Mouse (Mus musculus): ENCODE measurements around the gene Dclk2. TPM values are rescaled to one million over a fixed set of nuclear protein-coding genes. Genes with fewer than 3 reads are reported as not detected.

Dclk2 gene
- polyA plus RNA-seq, 1 experiment from 2014 or later = 5.7 TPM

GRCm38 (mm10) chr3:86852867-86853266, 67.8 kb downstream of the Dclk2 start:
- no peak overlapping the region for H3K4me3 ChIP-seq (ENCODE audit: low read depth, low read length)
- no peak for ATAC-seq
- H3K36me3 ChIP-seq (replicated peaks; ENCODE audit: insufficient read depth, low read length) = no peaks in the 10 kb centered on the region
- H3K9ac ChIP-seq (replicated peaks) = no peak overlapping the region
- WGBS (ENCODE audit: insufficient replicate concordance) = 67% methylated on average over 3 of the region's 3 CpGs
- TF ChIP-seq EP300 (IDR thresholded peaks at IDR 0.05; ENCODE audit: low read depth) (no peak), CTCF (IDR thresholded peaks at IDR 0.05; ENCODE audit: low read depth) (no peak)
- no peaks in the 10 kb centered on the region for H3K9me3 ChIP-seq (ENCODE audit: low read length)
- no peaks in the 10 kb centered on the region for H3K4me1 ChIP-seq (ENCODE audit: insufficient read depth)
- no peak overlapping the region for H3K27ac ChIP-seq (ENCODE audit: low read depth)
- DNase-seq = no peak
- H3K4me2 ChIP-seq (ENCODE audit: low read depth, low read length) = no peak overlapping the region
- H3K27me3 ChIP-seq (ENCODE audit: insufficient read depth, low read length) = no peaks in the 10 kb centered on the region

GRCm38 (mm10) chr3:86851131-86851530, 69.5 kb downstream of the Dclk2 start:
- H3K4me1 ChIP-seq (ENCODE audit: insufficient read depth) = no peaks in the 10 kb centered on the region
- 71% methylated on average over 7 of the region's 7 CpGs for WGBS (ENCODE audit: insufficient replicate concordance)
- DNase-seq (no peak), ATAC-seq (no peak)
- no peaks in the 10 kb centered on the region for H3K36me3 ChIP-seq (replicated peaks; ENCODE audit: insufficient read depth, low read length)
- no peak overlapping the region for H3K27ac ChIP-seq (ENCODE audit: low read depth)
- TF ChIP-seq EP300 (IDR thresholded peaks at IDR 0.05; ENCODE audit: low read depth) (no peak), CTCF (IDR thresholded peaks at IDR 0.05; ENCODE audit: low read depth) (no peak)
- no peak overlapping the region for H3K4me3 ChIP-seq (ENCODE audit: low read depth, low read length)
- no peaks in the 10 kb centered on the region for H3K9me3 ChIP-seq (ENCODE audit: low read length)
- H3K4me2 ChIP-seq (ENCODE audit: low read depth, low read length) = no peak overlapping the region
- no peak overlapping the region for H3K9ac ChIP-seq (replicated peaks)
- H3K27me3 ChIP-seq (ENCODE audit: insufficient read depth, low read length) = no peaks in the 10 kb centered on the region

- Histone ChIP-seq H3K9ac (replicated peaks) (no peak overlapping the region), H3K9me3 (ENCODE audit: low read length) (no peaks in the 10 kb centered on the region), H3K36me3 (replicated peaks; ENCODE audit: insufficient read depth, low read length) (no peaks in the 10 kb centered on the region), H3K4me2 (ENCODE audit: low read depth, low read length) (no peak overlapping the region), H3K27ac (ENCODE audit: low read depth) (no peak overlapping the region), H3K27me3 (ENCODE audit: insufficient read depth, low read length) (no peaks in the 10 kb centered on the region), H3K4me1 (ENCODE audit: insufficient read depth) (no peaks in the 10 kb centered on the region), H3K4me3 (ENCODE audit: low read depth, low read length) (no peak overlapping the region)
- DNase-seq (no peak), ATAC-seq (no peak)
- TF ChIP-seq CTCF (IDR thresholded peaks at IDR 0.05; ENCODE audit: low read depth) (no peak), EP300 (IDR thresholded peaks at IDR 0.05; ENCODE audit: low read depth) (no peak)
- WGBS (ENCODE audit: insufficient replicate concordance) = 77% methylated on average over 10 of the region's 10 CpGs
Observed at GRCm38 (mm10) chr3:86850394-86851030, 70.1 kb downstream of the Dclk2 start.

GRCm38 (mm10) chr3:86849337-86849736, 71.3 kb downstream of the Dclk2 start:
- no peak for DNase-seq
- 80% methylated on average over 2 of the region's 2 CpGs for WGBS (ENCODE audit: insufficient replicate concordance)

GRCm38 (mm10) chr3:86847536-86847935, 73.1 kb downstream of the Dclk2 start:
- no peak overlapping the region for H3K4me3 ChIP-seq (ENCODE audit: low read depth, low read length)
- H3K4me2 ChIP-seq (ENCODE audit: low read depth, low read length) = no peak overlapping the region
- TF ChIP-seq EP300 (IDR thresholded peaks at IDR 0.05; ENCODE audit: low read depth) (no peak), CTCF (IDR thresholded peaks at IDR 0.05; ENCODE audit: low read depth) (no peak)
- DNase-seq (no peak), ATAC-seq (no peak)
- WGBS (ENCODE audit: insufficient replicate concordance) = 84% methylated on average over 2 of the region's 2 CpGs
- no peak overlapping the region for H3K27ac ChIP-seq (ENCODE audit: low read depth)
- no peak overlapping the region for H3K9ac ChIP-seq (replicated peaks)
- H3K9me3 ChIP-seq (ENCODE audit: low read length) = no peaks in the 10 kb centered on the region
- H3K36me3 ChIP-seq (replicated peaks; ENCODE audit: insufficient read depth, low read length) = no peaks in the 10 kb centered on the region
- no peaks in the 10 kb centered on the region for H3K27me3 ChIP-seq (ENCODE audit: insufficient read depth, low read length)
- no peaks in the 10 kb centered on the region for H3K4me1 ChIP-seq (ENCODE audit: insufficient read depth)

More at GRCm38 (mm10) chr3:86849337-86849736, 71.3 kb downstream of the Dclk2 start:
- H3K36me3 ChIP-seq (replicated peaks; ENCODE audit: insufficient read depth, low read length) = no peaks in the 10 kb centered on the region
- no peak for ATAC-seq
- H3K9me3 ChIP-seq (ENCODE audit: low read length) = no peaks in the 10 kb centered on the region
- no peaks in the 10 kb centered on the region for H3K4me1 ChIP-seq (ENCODE audit: insufficient read depth)
- H3K27me3 ChIP-seq (ENCODE audit: insufficient read depth, low read length) = no peaks in the 10 kb centered on the region
- no peak overlapping the region for H3K4me3 ChIP-seq (ENCODE audit: low read depth, low read length)
- no peak overlapping the region for H3K27ac ChIP-seq (ENCODE audit: low read depth)
- TF ChIP-seq CTCF (IDR thresholded peaks at IDR 0.05; ENCODE audit: low read depth) (no peak), EP300 (IDR thresholded peaks at IDR 0.05; ENCODE audit: low read depth) (no peak)
- no peak overlapping the region for H3K4me2 ChIP-seq (ENCODE audit: low read depth, low read length)
- no peak overlapping the region for H3K9ac ChIP-seq (replicated peaks)

GRCm38 (mm10) chr3:86846036-86846435, 74.6 kb downstream of the Dclk2 start:
- WGBS (ENCODE audit: insufficient replicate concordance) = 41% methylated on average over 4 of the region's 4 CpGs
- no peak overlapping the region for H3K4me3 ChIP-seq (ENCODE audit: low read depth, low read length)
- H3K4me2 ChIP-seq (ENCODE audit: low read depth, low read length) = no peak overlapping the region
- no peaks in the 10 kb centered on the region for H3K4me1 ChIP-seq (ENCODE audit: insufficient read depth)
- ATAC-seq = no peak
- H3K9me3 ChIP-seq (ENCODE audit: low read length) = no peaks in the 10 kb centered on the region
- no peaks in the 10 kb centered on the region for H3K27me3 ChIP-seq (ENCODE audit: insufficient read depth, low read length)
- H3K27ac ChIP-seq (ENCODE audit: low read depth) = no peak overlapping the region
- no peak for DNase-seq
- no peaks in the 10 kb centered on the region for H3K36me3 ChIP-seq (replicated peaks; ENCODE audit: insufficient read depth, low read length)
- TF ChIP-seq EP300 (IDR thresholded peaks at IDR 0.05; ENCODE audit: low read depth) (no peak), CTCF (IDR thresholded peaks at IDR 0.05; ENCODE audit: low read depth) (no peak)
- H3K9ac ChIP-seq (replicated peaks) = no peak overlapping the region
